Mouse (Mus musculus) hindbrain, embryonic 13.5 days (tissue): ENCODE measurements around the gene Zfp36l2. TPM values are rescaled to one million over a fixed set of nuclear protein-coding genes. Genes with fewer than 3 reads are reported as not detected.

ENCODE experiments used
- ATAC-seq: fragments of 200-750 bp; cut with Nextera tagmentation; 2 replicates; pipeline ENCODE4 v1.8.0; 2017; ENCODE audit warnings: moderate TSS enrichment; ENCODE audit not compliant: low FRiP score
- H3K27ac ChIP-seq: fragments of 300-500 bp; sonication (generic); 2 replicates; pipeline ENCODE4 v1.5.1; 2015; ENCODE audit warnings: inconsistent platforms, mild to moderate bottlenecking, moderate library complexity
- H3K27me3 ChIP-seq: fragments of 300-500 bp; sonication (generic); 2 replicates; pipeline ENCODE4 v1.6.1; 2015; ENCODE audit warnings: mild to moderate bottlenecking, inconsistent platforms
- H3K36me3 ChIP-seq: fragments of 300-500 bp; sonication (generic); 2 replicates; pipeline ENCODE4 v1.6.1; 2015; ENCODE audit warnings: mild to moderate bottlenecking, inconsistent platforms
- H3K4me1 ChIP-seq: fragments of 300-500 bp; sonication (generic); replicated peaks from 2 replicates; pipeline ENCODE4 v1.6.1; 2015; ENCODE audit warnings: inconsistent platforms
- H3K4me2 ChIP-seq: fragments of 300-500 bp; sonication (generic); 2 replicates; pipeline ENCODE4 v1.6.1; 2015; ENCODE audit warnings: inconsistent platforms, mild to moderate bottlenecking, moderate library complexity
- H3K4me3 ChIP-seq: fragments of 300-500 bp; sonication (generic); 2 replicates; pipeline ENCODE4 v1.5.1; 2015; ENCODE audit warnings: mild to moderate bottlenecking, inconsistent platforms
- H3K9ac ChIP-seq: fragments of 300-500 bp; sonication (generic); 2 replicates; pipeline ENCODE4 v1.6.1; 2015; ENCODE audit warnings: mild to moderate bottlenecking, inconsistent platforms
- H3K9me3 ChIP-seq: fragments of 300-500 bp; sonication (generic); 2 replicates; pipeline ENCODE4 v1.6.1; 2016; ENCODE audit warnings: inconsistent platforms
- whole genome bisulfite sequencing: fragments of 180-500 bp; shearing (Covaris S2); methylation state at CpG from one replicate; pipeline ENCODE4 v1.1.7; 2015; 5-methylcytosine and 5-hydroxymethylcytosine counted together
- polyA plus RNA-seq: library from polyadenylated mRNA; unstranded; fragments of >200 nt; fragmentation: Nextera tagmentation; extraction: Ambion mirVana; gene quantifications from 2 replicates; pipeline ENCODE4 v1.2.1, GENCODE M21; 2015

Zfp36l2 gene
- polyA plus RNA-seq, 1 experiment from 2014 or later, result 5.1 TPM

DNA sequence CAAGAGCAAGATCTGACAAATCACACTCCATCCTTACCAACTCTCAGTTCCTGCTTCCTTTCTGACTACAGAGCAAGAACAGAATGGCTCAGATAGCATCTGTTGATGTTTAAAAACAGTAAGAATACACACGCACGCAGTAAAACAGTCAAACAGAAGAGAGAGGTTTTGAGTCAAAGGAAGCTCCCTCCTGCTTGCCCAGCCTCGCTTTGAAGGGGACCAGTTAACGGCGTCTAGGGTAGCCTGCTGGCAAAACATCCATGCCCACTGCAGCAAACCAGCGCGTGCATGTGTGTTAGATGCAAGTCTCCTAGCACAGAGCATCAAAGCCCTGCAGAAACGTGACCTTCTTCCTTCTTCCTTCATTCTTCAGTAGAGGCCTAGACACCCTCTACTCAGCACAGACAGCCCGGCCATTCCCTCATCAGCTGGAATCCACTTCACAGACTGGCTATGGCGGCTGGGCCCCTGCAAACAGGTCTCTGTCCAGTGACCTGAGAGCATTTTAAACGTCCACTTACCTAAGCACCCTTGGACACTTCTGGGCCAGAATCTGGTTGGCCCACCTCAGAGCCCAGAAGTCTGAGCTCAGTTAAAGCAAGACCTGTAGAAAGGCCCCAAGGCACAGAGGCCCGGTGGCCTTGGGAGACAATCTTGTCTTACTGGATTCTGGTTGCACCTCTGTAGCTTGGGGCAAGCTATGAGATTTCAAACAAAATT is 24.5 kb downstream of the Zfp36l2 start:
- ATAC-seq, result no peak
- no peaks in the 10 kb centered on the region for H3K36me3 ChIP-seq
- no peaks in the 10 kb centered on the region for H3K9me3 ChIP-seq
- H3K27ac ChIP-seq, result no peak overlapping the region
- peaks cover 9% of the 10 kb centered on the region; the same call in 1 of the 2 replicates for H3K4me1 ChIP-seq
- H3K27me3 ChIP-seq, result no peaks in the 10 kb centered on the region
- H3K4me3 ChIP-seq, result no peak overlapping the region
- no peak overlapping the region for H3K4me2 ChIP-seq
- no peak overlapping the region for H3K9ac ChIP-seq
- 87% methylated on average over 12 of the region's 12 CpGs for WGBS

DNA sequence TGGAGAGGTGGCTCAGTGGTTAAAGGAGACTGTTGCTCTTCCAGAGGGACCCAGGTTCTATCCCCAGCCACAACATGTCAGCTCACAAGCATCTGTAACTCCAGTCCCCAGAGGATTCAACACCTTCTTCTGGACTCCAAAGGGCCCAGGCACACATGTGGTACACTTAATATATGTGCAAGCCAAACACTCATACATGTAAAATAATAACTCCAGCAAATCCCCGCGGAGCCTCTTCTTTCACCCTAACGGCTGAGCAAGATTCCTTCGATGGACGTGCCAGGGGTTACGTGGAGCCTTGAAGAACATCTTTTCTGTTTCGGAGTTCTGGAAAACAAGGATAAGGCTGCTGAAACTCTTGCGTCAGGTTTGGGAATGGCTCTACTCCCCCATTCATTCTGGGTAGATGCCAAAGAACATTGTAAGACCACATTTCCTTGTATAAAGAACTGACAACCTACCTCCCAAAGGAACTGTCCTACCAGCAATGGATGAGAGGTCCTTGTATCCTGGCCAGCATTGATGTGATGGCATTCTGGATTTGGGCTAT is 25.5 kb downstream of the Zfp36l2 start:
- WGBS, result 84% methylated on average over 8 of the region's 8 CpGs
- Histone ChIP-seq H3K9me3 (no peaks in the 10 kb centered on the region), H3K27ac (0 out of 2 replicates have a peak overlapping the region, but pooled peaks have one; percentile 24)

DNA sequence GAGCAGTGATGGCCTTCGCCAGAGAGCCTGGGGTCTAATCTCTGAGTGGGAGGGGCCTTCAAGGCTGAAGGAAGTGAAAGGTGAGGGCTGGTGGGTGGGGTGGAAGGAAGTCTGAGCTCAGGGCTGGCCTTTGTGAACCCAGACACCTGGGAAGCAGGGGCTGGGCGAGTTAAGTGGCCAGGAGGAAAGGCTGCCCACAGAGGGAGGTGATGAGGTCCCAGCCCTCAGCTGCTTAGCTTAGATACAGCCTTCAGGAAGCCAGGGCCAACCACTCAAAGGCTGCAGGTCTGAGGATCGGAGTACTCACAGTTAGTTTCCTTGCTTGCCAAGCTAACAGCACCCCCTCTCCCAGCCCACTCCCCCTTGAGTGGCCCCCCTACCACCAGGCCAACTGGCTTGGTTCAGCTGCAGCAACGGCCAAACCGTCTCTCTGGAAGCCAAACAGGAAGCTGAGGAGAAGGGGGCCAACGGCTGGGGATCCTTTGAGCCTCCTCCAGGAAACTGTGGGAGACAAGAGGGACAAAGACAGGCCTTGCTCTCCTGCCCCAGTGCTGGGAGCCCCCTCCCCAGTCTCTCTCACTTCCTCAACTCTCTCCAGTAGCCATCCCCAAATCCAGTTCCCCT is 26.4 kb downstream of the Zfp36l2 start:
- Histone ChIP-seq H3K27ac (peak overlapping the region; percentile 24; the same call in 1 of the 2 replicates), H3K9me3 (no peaks in the 10 kb centered on the region), H3K9ac (no peak overlapping the region), H3K4me2 (no peak overlapping the region), H3K4me3 (no peak overlapping the region), H3K36me3 (no peaks in the 10 kb centered on the region), H3K4me1 (peaks cover 24% of the 10 kb centered on the region), H3K27me3 (peaks cover 12% of the 10 kb centered on the region)
- ATAC-seq, result no peak
- WGBS, result 60% methylated on average over 6 of the region's 6 CpGs

More for the DNA sequence above, 25.5 kb downstream of the Zfp36l2 start:
- Histone ChIP-seq H3K4me3 (no peak overlapping the region), H3K9ac (no peak overlapping the region), H3K4me1 (peaks cover 16% of the 10 kb centered on the region; the same call in 1 of the 2 replicates), H3K36me3 (no peaks in the 10 kb centered on the region), H3K27me3 (peaks cover 5% of the 10 kb centered on the region), H3K4me2 (no peak overlapping the region)
- ATAC-seq, result no peak

DNA sequence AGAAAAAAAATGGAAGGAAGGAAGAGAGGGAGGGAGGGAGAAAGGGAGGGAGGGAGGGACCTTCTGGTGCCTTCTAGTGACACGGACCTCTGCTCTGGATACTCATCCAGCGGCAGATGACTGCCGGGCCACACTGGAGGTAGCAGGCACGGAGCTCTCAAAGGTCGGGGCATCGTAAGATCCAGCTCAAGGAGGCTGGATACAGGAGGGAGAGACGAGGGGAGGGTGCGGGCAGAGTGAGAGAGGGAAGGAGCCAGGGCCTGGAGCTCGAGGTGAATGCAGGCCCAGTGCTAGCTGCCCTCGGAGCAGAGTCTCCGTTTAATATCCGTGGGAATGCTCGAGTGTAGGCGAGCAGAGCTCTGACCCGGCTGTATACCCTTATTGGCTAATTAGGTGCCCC is 28.9 kb downstream of the Zfp36l2 start:
- H3K27me3 ChIP-seq, result peaks cover 24% of the 10 kb centered on the region
- WGBS, result 60% methylated on average over 15 of the region's 15 CpGs
- H3K4me3 ChIP-seq, result no peak overlapping the region
- ATAC-seq, result no peak
- peaks cover 28% of the 10 kb centered on the region for H3K4me1 ChIP-seq
- H3K9me3 ChIP-seq, result no peaks in the 10 kb centered on the region
- H3K36me3 ChIP-seq, result no peaks in the 10 kb centered on the region
- H3K27ac ChIP-seq, result no peak overlapping the region
- no peak overlapping the region for H3K9ac ChIP-seq
- no peak overlapping the region for H3K4me2 ChIP-seq

DNA sequence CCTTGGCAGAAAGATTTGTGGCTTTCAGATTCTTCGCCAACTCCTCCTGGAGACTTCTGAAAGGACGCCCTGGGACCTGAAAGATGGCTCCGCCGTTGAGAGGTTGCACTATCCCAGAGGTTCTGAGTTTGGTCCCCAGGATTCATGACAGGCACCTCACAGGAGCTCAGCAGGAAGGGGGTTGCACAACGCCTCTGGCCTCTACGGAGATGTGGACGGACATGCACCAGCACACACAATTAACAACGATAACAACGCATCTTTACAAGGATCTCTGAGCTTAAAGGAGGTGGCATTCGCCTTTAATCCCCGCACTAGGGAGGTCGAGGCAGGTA is 29.3 kb downstream of the Zfp36l2 start:
- Histone ChIP-seq H3K36me3 (no peaks in the 10 kb centered on the region), H3K27ac (no peak overlapping the region), H3K4me2 (no peak overlapping the region), H3K9me3 (no peaks in the 10 kb centered on the region), H3K27me3 (peaks cover 24% of the 10 kb centered on the region), H3K4me3 (no peak overlapping the region), H3K4me1 (peaks cover 28% of the 10 kb centered on the region), H3K9ac (no peak overlapping the region)
- no peak for ATAC-seq
- 83% methylated on average over 12 of the region's 12 CpGs for WGBS

DNA sequence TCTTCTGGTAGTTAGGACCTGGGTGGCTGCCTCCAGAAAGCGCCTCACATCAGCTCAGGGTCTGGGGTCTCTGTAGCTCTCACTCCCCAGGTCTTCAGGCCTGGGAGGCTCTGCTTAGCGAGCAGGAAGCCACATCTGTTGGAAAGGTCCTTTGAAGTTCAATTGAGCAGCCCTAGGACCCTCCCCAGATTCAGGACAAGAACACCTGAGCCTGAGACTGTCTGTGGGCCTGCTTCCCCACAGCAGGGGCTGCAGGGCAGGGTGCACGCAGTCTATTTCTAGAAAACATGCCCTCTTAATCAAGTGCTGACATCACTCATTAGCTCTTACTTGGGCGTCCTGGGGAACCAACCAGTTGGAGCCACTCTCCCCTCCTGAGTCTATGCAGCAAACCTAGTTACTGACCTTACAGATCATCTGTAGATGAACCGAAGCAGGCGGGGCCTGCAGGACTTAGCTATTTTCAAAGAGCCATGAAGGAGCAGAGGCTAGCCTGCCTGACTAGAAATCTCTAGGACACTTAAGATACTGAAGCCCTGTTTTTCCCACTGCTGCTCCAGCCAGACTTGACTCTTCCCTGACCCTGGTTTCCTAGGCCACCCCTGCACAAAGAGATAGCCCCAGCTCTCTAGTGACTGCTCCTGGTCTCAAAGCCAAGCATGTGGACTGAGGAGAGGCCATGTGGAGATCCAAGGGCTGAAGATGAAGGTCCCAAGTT is 29.8 kb downstream of the Zfp36l2 start:
- ATAC-seq, result no peak
- Histone ChIP-seq H3K27ac (no peak overlapping the region), H3K4me2 (no peak overlapping the region), H3K27me3 (peaks cover 24% of the 10 kb centered on the region), H3K4me1 (peaks cover 28% of the 10 kb centered on the region), H3K9me3 (no peaks in the 10 kb centered on the region), H3K4me3 (no peak overlapping the region), H3K9ac (no peak overlapping the region), H3K36me3 (no peaks in the 10 kb centered on the region)
- 60% methylated on average over 6 of the region's 6 CpGs for WGBS

DNA sequence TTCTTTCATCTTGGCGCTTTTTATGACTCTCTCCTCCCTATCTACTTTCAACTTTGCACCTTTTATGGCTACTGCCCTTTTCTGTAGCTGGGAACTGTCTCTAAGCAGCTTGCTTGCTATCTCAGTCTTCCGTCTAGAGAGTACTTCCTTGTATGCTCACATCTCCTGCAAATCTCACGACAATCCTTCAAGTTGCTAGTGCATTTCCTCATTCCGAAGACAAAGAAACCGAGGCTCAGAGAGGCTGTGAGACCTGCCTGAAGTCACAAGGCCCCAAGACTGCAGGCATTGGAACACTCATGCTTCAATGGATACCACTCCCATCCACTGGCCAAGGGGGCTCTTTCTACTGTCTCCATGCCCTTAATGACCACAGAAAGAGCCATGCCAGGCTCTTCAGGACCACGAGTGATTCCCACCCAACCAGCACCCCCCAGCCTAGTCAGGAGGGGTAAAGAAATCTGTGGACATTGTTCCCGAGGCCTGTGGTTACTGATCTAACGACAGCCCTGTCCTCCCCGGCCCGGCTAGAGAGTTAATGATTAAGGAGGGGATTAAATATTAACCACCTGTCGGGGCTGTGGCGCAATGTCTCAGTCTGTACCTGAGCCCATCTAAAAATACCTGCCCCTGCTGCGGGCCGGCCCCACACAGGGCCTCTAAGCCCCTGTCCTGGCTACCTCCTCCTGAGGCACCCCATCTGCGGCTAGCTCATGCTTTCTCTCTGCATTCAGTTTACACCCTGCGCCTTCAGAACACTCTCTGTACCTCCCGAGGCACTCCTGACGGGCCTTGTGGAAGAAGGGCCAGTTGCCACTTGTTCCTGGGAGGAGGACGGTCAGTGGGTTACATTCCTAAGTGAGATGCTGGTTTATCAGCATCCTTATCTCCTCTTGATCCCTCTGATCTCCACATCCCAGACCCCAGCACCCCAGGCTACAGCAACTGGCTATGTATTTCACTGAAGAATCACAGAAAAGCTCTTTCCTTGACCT is 30.7 kb downstream of the Zfp36l2 start:
- H3K4me3 ChIP-seq, result no peak overlapping the region
- H3K27ac ChIP-seq, result no peak overlapping the region
- peaks cover 30% of the 10 kb centered on the region for H3K27me3 ChIP-seq
- 35% methylated on average over 19 of the region's 19 CpGs for WGBS
- no peak for ATAC-seq
- no peak overlapping the region for H3K9ac ChIP-seq
- H3K36me3 ChIP-seq, result no peaks in the 10 kb centered on the region
- no peaks in the 10 kb centered on the region for H3K9me3 ChIP-seq
- peaks cover 25% of the 10 kb centered on the region for H3K4me1 ChIP-seq
- no peak overlapping the region for H3K4me2 ChIP-seq

DNA sequence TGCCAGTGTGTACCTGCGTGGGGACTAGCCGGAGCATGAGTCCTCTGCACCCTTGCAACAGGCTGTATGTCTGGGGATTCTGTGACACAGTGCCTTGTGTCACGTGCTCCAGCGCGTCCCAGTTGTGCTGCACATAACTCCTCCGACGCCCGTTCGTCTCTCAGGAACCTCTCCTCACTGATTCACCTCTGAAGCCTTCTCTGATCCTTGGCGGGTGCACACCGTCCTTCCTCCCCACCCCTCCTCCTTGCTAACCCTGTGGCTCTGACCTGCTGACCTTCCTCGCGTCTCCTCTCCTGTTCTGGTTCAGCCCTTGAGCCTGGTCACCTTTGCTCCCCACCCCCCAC is 31.5 kb downstream of the Zfp36l2 start:
- Histone ChIP-seq H3K4me2 (no peak overlapping the region), H3K27ac (no peak overlapping the region), H3K4me1 (peaks cover 18% of the 10 kb centered on the region), H3K9ac (no peak overlapping the region), H3K4me3 (no peak overlapping the region), H3K9me3 (no peaks in the 10 kb centered on the region), H3K36me3 (no peaks in the 10 kb centered on the region), H3K27me3 (peaks cover 35% of the 10 kb centered on the region)
- WGBS, result 49% methylated on average over 13 of the region's 13 CpGs
- ATAC-seq, result no peak

DNA sequence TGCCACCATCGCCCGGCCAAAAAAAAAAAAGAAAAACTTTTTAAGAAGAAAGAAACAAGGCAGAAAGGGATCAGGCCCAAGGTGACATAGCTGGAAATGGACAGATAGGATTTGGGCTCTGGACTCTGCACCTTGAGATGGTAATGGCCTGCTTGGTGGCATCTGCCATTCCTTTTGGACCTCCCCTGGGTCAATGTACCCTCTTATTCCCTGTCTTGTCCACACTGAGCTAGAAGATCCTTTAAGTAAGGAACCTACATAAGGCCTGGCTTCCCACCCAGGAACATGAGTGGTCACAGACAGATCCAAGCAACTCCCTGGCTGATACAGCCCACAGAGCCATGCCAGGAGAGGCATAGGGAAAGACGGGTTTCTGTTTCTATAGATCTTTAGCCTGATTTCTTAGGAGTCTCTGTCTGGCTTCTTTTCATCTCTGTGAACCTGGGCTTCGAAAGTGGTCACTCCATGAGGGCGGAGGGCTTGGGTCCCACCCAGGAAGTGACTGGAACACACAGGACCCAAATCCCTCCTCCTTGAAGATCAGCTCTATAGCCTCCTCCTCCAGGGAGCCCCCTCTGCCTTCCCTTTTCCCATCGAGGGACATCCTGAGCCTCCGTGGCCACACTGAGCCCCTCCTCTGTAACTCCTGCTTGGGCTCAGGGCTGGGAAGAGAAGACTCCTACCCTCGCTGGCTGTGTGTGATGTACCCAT is 32.1 kb downstream of the Zfp36l2 start:
- H3K4me3 ChIP-seq, result no peak overlapping the region
- ATAC-seq, result no peak
- no peak overlapping the region for H3K4me2 ChIP-seq
- H3K9ac ChIP-seq, result no peak overlapping the region
- no peak overlapping the region for H3K27ac ChIP-seq
- H3K9me3 ChIP-seq, result no peaks in the 10 kb centered on the region
- 85% methylated on average over 8 of the region's 8 CpGs for WGBS
- H3K36me3 ChIP-seq, result no peaks in the 10 kb centered on the region
- peaks cover 35% of the 10 kb centered on the region for H3K27me3 ChIP-seq
- H3K4me1 ChIP-seq, result peaks cover 18% of the 10 kb centered on the region

DNA sequence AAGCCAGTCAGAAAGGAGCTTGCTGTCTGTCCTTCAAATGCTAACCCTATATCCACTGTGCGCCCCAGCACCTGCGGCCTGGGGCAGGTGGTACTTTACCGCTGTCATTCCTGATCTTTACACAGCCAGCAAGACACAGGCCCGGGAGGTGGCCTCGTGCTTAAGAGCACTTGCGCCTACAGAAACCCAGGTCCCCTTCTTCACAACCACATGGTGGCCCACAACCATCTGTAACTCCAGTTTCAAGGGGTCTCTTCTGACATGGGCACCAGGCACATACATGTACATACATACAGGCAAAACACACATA is 32.8 kb downstream of the Zfp36l2 start:
- Histone ChIP-seq H3K36me3 (no peaks in the 10 kb centered on the region), H3K27me3 (peaks cover 35% of the 10 kb centered on the region), H3K9ac (no peak overlapping the region), H3K4me3 (no peak overlapping the region), H3K4me2 (no peak overlapping the region), H3K9me3 (no peaks in the 10 kb centered on the region), H3K4me1 (peaks cover 18% of the 10 kb centered on the region), H3K27ac (no peak overlapping the region)
- ATAC-seq, result no peak
- 94% methylated on average over 6 of the region's 6 CpGs for WGBS

DNA sequence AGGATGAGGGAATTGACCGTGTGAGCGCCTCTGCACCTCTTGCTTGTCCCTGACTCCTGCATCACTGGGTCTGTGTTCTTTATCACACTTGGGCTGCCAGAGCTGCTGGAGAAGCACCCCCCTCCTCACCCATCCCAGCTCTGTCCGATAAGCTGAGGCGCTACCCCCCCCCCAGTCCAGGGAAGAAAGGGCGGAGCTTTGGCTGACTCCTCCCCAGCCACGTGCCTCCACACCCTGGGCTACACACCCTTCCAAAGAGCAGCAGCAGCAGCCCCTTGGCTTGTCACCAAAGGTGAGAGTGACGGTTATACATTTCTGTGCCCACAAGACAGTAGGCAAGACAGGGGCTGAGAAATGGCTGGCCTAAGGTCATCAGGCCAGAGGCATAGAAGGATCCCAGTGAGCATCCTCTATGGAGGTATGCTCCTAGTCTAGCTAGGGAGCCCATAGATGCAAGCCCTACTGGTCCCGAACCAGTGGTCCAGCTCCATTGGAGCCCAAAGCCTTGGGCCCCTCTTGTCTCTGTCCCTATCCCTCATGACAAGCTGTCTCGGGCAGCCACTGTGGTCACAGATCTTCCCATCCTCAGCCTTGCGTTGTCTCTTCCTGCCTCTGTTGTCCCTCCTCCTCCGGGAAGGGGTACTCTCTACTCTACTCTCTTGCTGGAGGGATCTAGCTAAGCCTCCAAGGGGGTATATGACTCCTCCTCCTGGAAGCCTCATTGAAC is 33.3 kb downstream of the Zfp36l2 start:
- H3K27me3 ChIP-seq, result peaks cover 35% of the 10 kb centered on the region
- no peaks in the 10 kb centered on the region for H3K9me3 ChIP-seq
- H3K36me3 ChIP-seq, result no peaks in the 10 kb centered on the region
- H3K4me2 ChIP-seq, result no peak overlapping the region
- H3K9ac ChIP-seq, result no peak overlapping the region
- ATAC-seq, result no peak
- H3K4me1 ChIP-seq, result peaks cover 22% of the 10 kb centered on the region
- H3K27ac ChIP-seq, result no peak overlapping the region
- no peak overlapping the region for H3K4me3 ChIP-seq
- 87% methylated on average over 11 of the region's 11 CpGs for WGBS
